Mouse (Mus musculus): ENCODE data around the gene Lum. TPM values are rescaled to one million over a fixed set of nuclear protein-coding genes. Genes with fewer than 3 reads are reported as not detected.

Gene Lum
- polyA plus RNA-seq (2014; fragmentation: Nextera tagmentation; extraction: Ambion mirVana) = 106 and 116 TPM in 2 replicates

- no peaks in the 10 kb centered on the region for H3K9me3 ChIP-seq (replicated peaks; ENCODE audit: control insufficient read depth, low read length)
- DNase-seq (ENCODE audit: low spot score) (peak; percentile 77), ATAC-seq (replicated peaks; ENCODE audit: insufficient number of reproducible peaks, low FRiP score, low TSS enrichment, low read depth) (peak; percentile 72)
- peak within 1 kb of the TSS; percentile 21; the same call in 1 of the 2 replicates for H3K4me2 ChIP-seq (ENCODE audit: low read depth, low read length)
- no peaks in the 10 kb centered on the region for H3K4me1 ChIP-seq (ENCODE audit: control insufficient read depth, insufficient read depth, low read length)
- H3K4me3 ChIP-seq (ENCODE audit: low read depth, low read length) = no peak within 1 kb of the TSS
- no peak within 1 kb of the TSS for H3K9ac ChIP-seq (replicated peaks; ENCODE audit: low read length)
- no peaks in the 10 kb centered on the region for H3K36me3 ChIP-seq (replicated peaks; ENCODE audit: control insufficient read depth, insufficient read depth, low read depth, low read length)
- H3K27me3 ChIP-seq (ENCODE audit: control insufficient read depth, insufficient read depth, low read length) = no peaks in the 10 kb centered on the region
- 0 out of 2 replicates have a peak within 1 kb of the TSS, but pooled peaks have one; percentile 30 for H3K27ac ChIP-seq (replicated peaks; ENCODE audit: low read depth, low read length)
- WGBS = 35% methylated on average over 10 of the region's 10 CpGs
Measured at GRCm38 (mm10) chr10:97564957-97565856, at the start of gene Lum. Lum (plus strand) TSS chr10:97565128.

GRCm38 (mm10) chr10:97523366-97523765, 41.6 kb upstream of the Lum start:
- Histone ChIP-seq H3K27ac (replicated peaks; ENCODE audit: low read depth, low read length) (no peak overlapping the region), H3K4me2 (ENCODE audit: low read depth, low read length) (no peak overlapping the region), H3K4me1 (ENCODE audit: control insufficient read depth, insufficient read depth, low read length) (no peaks in the 10 kb centered on the region), H3K36me3 (replicated peaks; ENCODE audit: control insufficient read depth, insufficient read depth, low read depth, low read length) (no peaks in the 10 kb centered on the region), H3K9ac (replicated peaks; ENCODE audit: low read length) (no peak overlapping the region), H3K4me3 (ENCODE audit: low read depth, low read length) (no peak overlapping the region), H3K27me3 (ENCODE audit: control insufficient read depth, insufficient read depth, low read length) (no peaks in the 10 kb centered on the region), H3K9me3 (replicated peaks; ENCODE audit: control insufficient read depth, low read length) (no peaks in the 10 kb centered on the region)
- DNase-seq (ENCODE audit: low spot score) (no peak), ATAC-seq (replicated peaks; ENCODE audit: insufficient number of reproducible peaks, low FRiP score, low TSS enrichment, low read depth) (no peak)
- WGBS = 85% methylated on average over 3 of the region's 3 CpGs

- H3K4me2 ChIP-seq (ENCODE audit: low read depth, low read length) = no peak overlapping the region
- DNase-seq (ENCODE audit: low spot score) (no peak), ATAC-seq (replicated peaks; ENCODE audit: insufficient number of reproducible peaks, low FRiP score, low TSS enrichment, low read depth) (no peak)
- no peak overlapping the region for H3K4me3 ChIP-seq (ENCODE audit: low read depth, low read length)
- H3K4me1 ChIP-seq (ENCODE audit: control insufficient read depth, insufficient read depth, low read length) = no peaks in the 10 kb centered on the region
- H3K9ac ChIP-seq (replicated peaks; ENCODE audit: low read length) = no peak overlapping the region
- no peaks in the 10 kb centered on the region for H3K9me3 ChIP-seq (replicated peaks; ENCODE audit: control insufficient read depth, low read length)
- WGBS = 69% methylated on average over 4 of the region's 4 CpGs
- no peaks in the 10 kb centered on the region for H3K27me3 ChIP-seq (ENCODE audit: control insufficient read depth, insufficient read depth, low read length)
- no peak overlapping the region for H3K27ac ChIP-seq (replicated peaks; ENCODE audit: low read depth, low read length)
- H3K36me3 ChIP-seq (replicated peaks; ENCODE audit: control insufficient read depth, insufficient read depth, low read depth, low read length) = no peaks in the 10 kb centered on the region
Measured at GRCm38 (mm10) chr10:97535697-97536096, 29.2 kb upstream of the Lum start.

- H3K27ac ChIP-seq (replicated peaks; ENCODE audit: low read depth, low read length) = no peak overlapping the region
- H3K27me3 ChIP-seq (ENCODE audit: control insufficient read depth, insufficient read depth, low read length) = no peaks in the 10 kb centered on the region
- H3K4me1 ChIP-seq (ENCODE audit: control insufficient read depth, insufficient read depth, low read length) = no peaks in the 10 kb centered on the region
- no peaks in the 10 kb centered on the region for H3K36me3 ChIP-seq (replicated peaks; ENCODE audit: control insufficient read depth, insufficient read depth, low read depth, low read length)
- DNase-seq (ENCODE audit: low spot score) (peak; percentile 64), ATAC-seq (replicated peaks; ENCODE audit: insufficient number of reproducible peaks, low FRiP score, low TSS enrichment, low read depth) (no peak)
- no peak overlapping the region for H3K9ac ChIP-seq (replicated peaks; ENCODE audit: low read length)
- H3K4me2 ChIP-seq (ENCODE audit: low read depth, low read length) = no peak overlapping the region
- 31% methylated on average over 2 of the region's 2 CpGs for WGBS
- no peaks in the 10 kb centered on the region for H3K9me3 ChIP-seq (replicated peaks; ENCODE audit: control insufficient read depth, low read length)
- no peak overlapping the region for H3K4me3 ChIP-seq (ENCODE audit: low read depth, low read length)
Measured at GRCm38 (mm10) chr10:97536921-97537320, 28.0 kb upstream of the Lum start.

- no peak for ATAC-seq (replicated peaks; ENCODE audit: insufficient number of reproducible peaks, low FRiP score, low TSS enrichment, low read depth)
Measured at GRCm38 (mm10) chr10:97538202-97538601, 26.7 kb upstream of the Lum start.

GRCm38 (mm10) chr10:97547740-97548139, 17.2 kb upstream of the Lum start:
- Histone ChIP-seq H3K9me3 (replicated peaks; ENCODE audit: control insufficient read depth, low read length) (no peaks in the 10 kb centered on the region), H3K4me3 (ENCODE audit: low read depth, low read length) (no peak overlapping the region), H3K36me3 (replicated peaks; ENCODE audit: control insufficient read depth, insufficient read depth, low read depth, low read length) (no peaks in the 10 kb centered on the region), H3K4me2 (ENCODE audit: low read depth, low read length) (no peak overlapping the region), H3K9ac (replicated peaks; ENCODE audit: low read length) (no peak overlapping the region), H3K4me1 (ENCODE audit: control insufficient read depth, insufficient read depth, low read length) (no peaks in the 10 kb centered on the region), H3K27me3 (ENCODE audit: control insufficient read depth, insufficient read depth, low read length) (no peaks in the 10 kb centered on the region), H3K27ac (replicated peaks; ENCODE audit: low read depth, low read length) (no peak overlapping the region)
- ATAC-seq (replicated peaks; ENCODE audit: insufficient number of reproducible peaks, low FRiP score, low TSS enrichment, low read depth) = no peak
- WGBS = 70% methylated on average over 1 of the region's 1 CpGs
- no peak for DNase-seq (ENCODE audit: low spot score)

More at GRCm38 (mm10) chr10:97538202-97538601, 26.7 kb upstream of the Lum start:
- Histone ChIP-seq H3K4me1 (ENCODE audit: control insufficient read depth, insufficient read depth, low read length) (no peaks in the 10 kb centered on the region), H3K27ac (replicated peaks; ENCODE audit: low read depth, low read length) (no peak overlapping the region), H3K4me2 (ENCODE audit: low read depth, low read length) (no peak overlapping the region), H3K9me3 (replicated peaks; ENCODE audit: control insufficient read depth, low read length) (no peaks in the 10 kb centered on the region), H3K27me3 (ENCODE audit: control insufficient read depth, insufficient read depth, low read length) (no peaks in the 10 kb centered on the region), H3K36me3 (replicated peaks; ENCODE audit: control insufficient read depth, insufficient read depth, low read depth, low read length) (no peaks in the 10 kb centered on the region), H3K9ac (replicated peaks; ENCODE audit: low read length) (no peak overlapping the region), H3K4me3 (ENCODE audit: low read depth, low read length) (no peak overlapping the region)
- DNase-seq (ENCODE audit: low spot score) = no peak
- WGBS = 86% methylated on average over 4 of the region's 4 CpGs

- H3K9me3 ChIP-seq (replicated peaks; ENCODE audit: control insufficient read depth, low read length) = no peaks in the 10 kb centered on the region
- 48% methylated on average over 8 of the region's 8 CpGs for WGBS
- no peaks in the 10 kb centered on the region for H3K27me3 ChIP-seq (ENCODE audit: control insufficient read depth, insufficient read depth, low read length)
- H3K9ac ChIP-seq (replicated peaks; ENCODE audit: low read length) = no peak overlapping the region
- ATAC-seq (replicated peaks; ENCODE audit: insufficient number of reproducible peaks, low FRiP score, low TSS enrichment, low read depth) (no peak), DNase-seq (ENCODE audit: low spot score) (no peak)
- H3K4me1 ChIP-seq (ENCODE audit: control insufficient read depth, insufficient read depth, low read length) = no peaks in the 10 kb centered on the region
- peak overlapping the region; percentile 3; the same call in 1 of the 2 replicates for H3K4me2 ChIP-seq (ENCODE audit: low read depth, low read length)
- no peak overlapping the region for H3K27ac ChIP-seq (replicated peaks; ENCODE audit: low read depth, low read length)
- no peaks in the 10 kb centered on the region for H3K36me3 ChIP-seq (replicated peaks; ENCODE audit: control insufficient read depth, insufficient read depth, low read depth, low read length)
- H3K4me3 ChIP-seq (ENCODE audit: low read depth, low read length) = no peak overlapping the region
Measured at GRCm38 (mm10) chr10:97567489-97568135, 2.7 kb downstream of the Lum start.
